Mouse (Mus musculus): ENCODE results near the gene Fam234b. TPM values are rescaled to one million over a fixed set of nuclear protein-coding genes. Genes with fewer than 3 reads are reported as not detected.

Fam234b gene
- 1 to 10 TPM; 6.5 to 6.7 TPM for total RNA-seq (2021)

GRCm38 (mm10) chr6:135197921-135198532, at the start of gene Fam234b, which contains the start of gene Hebp1:
TSS of gene Fam234b (plus strand) at chr6:135197977.
TSS of gene Hebp1 (minus strand) at chr6:135198022.
- intact Hi-C loops (cut with DNase I) = no loop called here
- peak; percentile 63 for DNase-seq (ENCODE audit: low spot score)

DNA sequence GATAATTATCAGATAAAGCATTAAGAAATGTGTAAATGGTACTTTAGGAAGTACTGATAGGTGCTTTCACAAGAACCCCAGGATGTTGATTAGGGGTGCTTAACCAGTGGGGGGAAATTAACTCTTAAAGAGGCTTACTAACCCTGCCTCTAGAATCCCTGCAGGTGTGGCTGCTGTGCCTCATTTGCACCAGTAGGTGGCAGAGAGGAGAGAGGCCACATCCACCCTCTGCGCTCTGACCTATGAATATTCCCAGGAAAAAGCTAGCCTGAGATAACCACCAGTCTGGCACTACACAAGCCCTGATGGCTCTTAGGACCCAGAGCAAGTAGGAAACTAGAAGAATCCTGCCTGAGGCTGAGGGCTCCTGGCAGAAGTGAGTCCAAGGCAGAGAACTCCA, 49.3 kb upstream of the Fam234b start:
- intact Hi-C loops (cut with DNase I) = loop anchor here (1.0 to 5.0 kb wide), 3 partner anchors 89 to 252 kb away; no protein-coding TSS in a partner anchor
- DNase-seq (ENCODE audit: low spot score) = no peak

GRCm38 (mm10) chr6:135149175-135149574, 48.6 kb upstream of the Fam234b start:
- DNase-seq (ENCODE audit: low spot score) = no peak
- intact Hi-C loops (cut with DNase I) = loop anchor here (2.0 to 5.0 kb wide), 2 partner anchors 88 to 228 kb away; no protein-coding TSS in a partner anchor

DNA sequence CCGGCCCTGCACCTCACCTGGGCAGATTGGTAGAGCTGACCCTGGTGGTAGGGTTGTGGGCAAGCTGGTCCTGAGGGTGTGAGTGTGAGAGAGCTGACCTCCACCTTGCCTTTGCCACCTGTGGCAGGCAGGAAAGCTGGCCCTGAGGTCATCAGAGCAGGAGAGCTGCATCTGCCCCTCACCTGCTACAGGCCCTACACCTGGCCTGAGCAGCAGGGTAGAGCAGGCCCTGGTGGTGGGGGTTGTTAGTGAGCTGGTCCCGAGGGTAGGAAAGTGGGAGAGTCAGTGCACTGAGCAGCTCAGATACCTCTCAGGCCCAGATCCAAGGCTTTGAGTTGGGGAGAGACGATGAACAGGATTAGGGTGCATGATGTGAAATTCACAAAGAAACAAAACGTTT, 48.1 kb upstream of the Fam234b start:
- intact Hi-C loops (cut with DNase I) = loop anchor here (2.0 to 5.0 kb wide), 2 partner anchors 88 to 227 kb away; no protein-coding TSS in a partner anchor
- DNase-seq (ENCODE audit: low spot score) = no peak

GRCm38 (mm10) chr6:135150311-135150710, 47.5 kb upstream of the Fam234b start:
- no peak for DNase-seq (ENCODE audit: low spot score)

DNA sequence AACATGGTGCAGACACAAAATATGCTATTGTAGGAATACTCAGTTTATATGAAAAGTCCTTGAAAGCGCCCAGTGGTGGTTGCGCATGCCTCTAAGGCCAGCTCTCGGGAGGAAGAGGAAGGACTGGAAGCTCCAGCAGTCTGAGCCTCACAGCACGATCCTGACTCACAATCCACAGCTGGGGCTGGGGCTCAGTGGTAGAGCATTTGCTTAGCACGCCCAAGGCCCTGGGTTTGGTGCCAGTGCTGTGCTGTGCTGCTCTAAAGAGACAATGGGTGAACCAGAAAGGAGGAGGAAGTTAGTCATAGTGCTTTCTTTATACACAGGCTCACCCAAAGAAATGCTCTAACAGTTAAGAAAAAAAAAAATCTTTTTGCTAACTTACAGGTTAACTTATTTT, 44.1 kb upstream of the Fam234b start:
- intact Hi-C loops (cut with DNase I) = no loop called here
- no peak for DNase-seq (ENCODE audit: low spot score)

More at GRCm38 (mm10) chr6:135150311-135150710, 47.5 kb upstream of the Fam234b start:
- intact Hi-C loops (cut with DNase I) = no loop called here

DNA sequence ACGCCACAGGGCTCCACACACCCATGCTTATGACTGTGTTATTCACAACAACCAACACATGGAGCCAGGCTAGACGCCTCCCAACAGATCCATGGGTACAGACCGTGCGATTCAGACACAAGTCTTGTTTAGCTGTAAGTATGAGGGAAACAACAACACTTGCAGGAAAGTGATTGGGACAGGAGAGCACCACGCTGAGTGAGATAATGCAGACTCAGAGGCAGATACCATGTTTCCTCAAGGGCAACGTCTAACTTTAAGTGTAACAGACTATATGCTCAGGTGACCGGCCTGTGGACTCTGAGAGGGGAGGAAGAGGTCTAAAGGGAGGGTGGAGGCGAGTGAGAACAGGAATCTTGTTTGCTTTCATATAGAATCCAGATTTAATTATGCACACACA, 41.2 kb upstream of the Fam234b start:
- no peak for DNase-seq (ENCODE audit: low spot score)
- intact Hi-C loops (cut with DNase I) = no loop called here

DNA sequence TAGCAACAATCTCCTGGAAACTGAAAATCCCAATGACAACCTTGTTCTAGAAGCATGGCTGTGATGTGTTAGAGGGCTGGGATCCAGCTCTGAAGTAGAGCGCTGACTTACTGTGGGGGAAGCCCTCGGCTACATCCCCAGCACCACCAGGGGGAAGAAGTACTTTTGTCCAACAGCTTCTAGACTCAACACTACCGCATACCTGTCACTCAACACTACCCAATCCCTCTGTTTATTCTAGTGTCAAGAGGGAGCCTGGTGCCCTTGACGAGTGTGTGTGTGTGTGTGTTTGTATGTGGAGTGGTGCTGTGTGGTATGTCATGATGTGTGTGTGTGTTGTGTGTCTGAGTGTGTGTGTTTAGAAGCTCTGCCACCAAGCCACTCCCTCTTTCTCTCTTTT, 40.3 kb upstream of the Fam234b start:
- DNase-seq (ENCODE audit: low spot score) = no peak
- intact Hi-C loops (cut with DNase I) = no loop called here

DNA sequence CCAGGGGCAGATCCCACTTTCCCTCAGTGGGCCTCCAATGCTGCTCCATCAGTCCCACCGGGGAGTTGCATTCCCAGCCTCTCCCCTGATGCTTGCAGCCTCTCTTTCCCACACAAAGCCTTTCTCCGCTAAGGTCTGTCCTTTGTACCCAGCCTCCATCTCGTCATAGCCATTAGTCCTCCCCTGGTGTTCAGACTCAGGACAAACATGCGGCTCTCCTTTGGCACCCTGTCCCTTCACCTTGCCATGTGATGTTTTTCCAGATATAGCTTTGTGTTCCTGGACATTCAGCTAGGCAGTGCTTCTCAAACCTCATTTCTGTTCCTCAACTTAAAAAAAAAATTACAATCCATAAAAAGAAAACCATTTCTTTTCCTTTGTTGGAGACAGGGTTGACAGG, 39.3 kb upstream of the Fam234b start:
- DNase-seq (ENCODE audit: low spot score) = no peak

GRCm38 (mm10) chr6:135161356-135161755, 36.4 kb upstream of the Fam234b start:
- intact Hi-C loops (cut with DNase I) = no loop called here
- no peak for DNase-seq (ENCODE audit: low spot score)

More for the DNA sequence above, 39.3 kb upstream of the Fam234b start:
- intact Hi-C loops (cut with DNase I) = no loop called here

- intact Hi-C loops (cut with DNase I) = no loop called here
- no peak for DNase-seq (ENCODE audit: low spot score)
These were observed 35.5 kb upstream of the Fam234b start for GRCm38 (mm10) chr6:135162311-135162710.

GRCm38 (mm10) chr6:135162861-135163260, 34.9 kb upstream of the Fam234b start:
- intact Hi-C loops (cut with DNase I) = no loop called here
- no peak for DNase-seq (ENCODE audit: low spot score)

DNA sequence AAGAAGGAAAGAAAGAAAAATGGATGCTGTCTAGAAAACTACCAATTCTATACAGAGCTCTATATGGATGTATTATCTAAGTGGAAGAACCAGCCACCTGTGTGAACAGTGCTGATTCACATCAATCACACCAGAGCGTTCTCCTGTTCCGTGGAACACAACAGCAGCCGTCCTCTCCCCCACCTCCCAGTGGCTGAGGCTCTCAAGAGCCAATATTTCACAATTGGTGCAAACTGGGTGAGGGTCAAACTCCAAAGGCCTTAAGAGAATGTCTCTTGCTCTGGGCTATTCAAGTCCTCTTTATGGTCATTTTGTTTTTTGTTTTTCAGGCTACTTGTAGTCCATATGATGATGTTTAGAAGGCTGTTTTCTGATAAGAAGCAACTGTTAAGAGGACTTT, 32.6 kb upstream of the Fam234b start:
- intact Hi-C loops (cut with DNase I) = no loop called here
- no peak for DNase-seq (ENCODE audit: low spot score)

GRCm38 (mm10) chr6:135165706-135166105, 32.1 kb upstream of the Fam234b start:
- intact Hi-C loops (cut with DNase I) = no loop called here

DNA sequence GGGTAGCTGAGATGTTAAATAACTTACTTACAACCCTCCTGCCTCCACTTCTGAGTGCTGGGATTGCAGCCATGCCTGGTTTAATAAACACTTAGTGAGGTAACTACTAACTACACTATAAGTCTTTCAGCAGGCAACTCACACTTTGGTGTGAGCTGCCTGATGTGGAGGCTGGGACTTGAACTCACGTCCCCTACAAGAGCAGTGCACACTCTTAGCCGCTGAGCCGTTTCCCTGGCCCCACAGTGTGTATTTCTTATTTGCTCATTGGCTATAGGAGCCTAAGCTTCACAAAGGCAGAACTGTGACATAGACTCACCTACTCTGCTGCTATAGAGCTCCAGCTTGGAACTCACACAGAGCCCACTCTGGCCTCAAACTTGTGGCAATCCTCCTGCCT, 31.5 kb upstream of the Fam234b start:
- intact Hi-C loops (cut with DNase I) = no loop called here
- DNase-seq (ENCODE audit: low spot score) = no peak

More at GRCm38 (mm10) chr6:135165706-135166105, 32.1 kb upstream of the Fam234b start:
- no peak for DNase-seq (ENCODE audit: low spot score)

DNA sequence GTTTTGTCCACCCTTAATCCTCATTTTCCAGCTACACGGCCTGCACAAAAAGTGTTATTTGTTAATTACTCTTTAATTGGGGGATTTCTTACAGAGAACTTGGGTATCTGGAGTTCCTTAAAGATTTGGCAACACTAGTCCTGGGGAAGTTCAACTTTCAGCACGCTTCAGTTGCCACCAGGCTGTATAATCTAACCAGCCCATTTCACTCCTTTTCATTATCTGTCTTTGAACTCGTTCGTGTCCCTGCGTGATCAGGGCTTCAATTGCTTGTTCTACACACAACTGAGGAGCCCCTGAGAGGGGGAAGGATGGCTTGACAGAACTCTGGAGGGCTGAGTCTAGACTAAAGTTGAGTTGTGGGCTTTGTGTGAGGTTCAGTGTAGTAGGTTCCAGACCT, 31.1 kb upstream of the Fam234b start:
- intact Hi-C loops (cut with DNase I) = no loop called here
- DNase-seq (ENCODE audit: low spot score) = no peak

- intact Hi-C loops (cut with DNase I) = no loop called here
These were observed 30.1 kb upstream of the Fam234b start for GRCm38 (mm10) chr6:135167380-135168311.

DNA sequence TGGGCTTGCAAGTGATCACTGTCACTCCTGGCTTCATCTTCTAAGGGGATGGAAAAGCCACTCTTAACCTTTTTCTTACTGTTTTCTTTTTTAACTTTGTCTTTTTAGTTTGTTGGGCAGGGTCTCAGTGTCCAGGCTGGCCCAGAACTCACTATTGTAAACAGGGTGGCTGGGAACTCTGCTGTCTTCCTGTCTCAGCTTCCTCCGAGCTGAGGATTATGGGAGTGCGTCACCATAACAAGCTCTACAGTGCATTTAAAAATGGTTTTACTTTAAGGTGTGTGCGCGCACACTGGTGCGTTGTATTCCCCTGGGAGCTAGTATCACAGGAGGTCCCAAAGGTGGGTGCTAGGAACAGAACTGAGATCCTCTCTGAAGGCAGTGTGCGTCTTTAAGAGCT, 29.3 kb upstream of the Fam234b start:
- DNase-seq (ENCODE audit: low spot score) = no peak
- intact Hi-C loops (cut with DNase I) = no loop called here

More at GRCm38 (mm10) chr6:135167380-135168311, 30.1 kb upstream of the Fam234b start:
- peak; percentile 72 for DNase-seq (ENCODE audit: low spot score)

- intact Hi-C loops (cut with DNase I) = no loop called here
- DNase-seq (ENCODE audit: low spot score) = no peak
These were observed 28.5 kb upstream of the Fam234b start for GRCm38 (mm10) chr6:135169246-135169645.

- DNase-seq (ENCODE audit: low spot score) = no peak
- intact Hi-C loops (cut with DNase I) = no loop called here
These were observed 26.0 kb upstream of the Fam234b start for GRCm38 (mm10) chr6:135171736-135172135.

GRCm38 (mm10) chr6:135175014-135175413, 22.8 kb upstream of the Fam234b start:
- no peak for DNase-seq (ENCODE audit: low spot score)
- intact Hi-C loops (cut with DNase I) = no loop called here

Data from heart, postnatal 25 days (tissue).